Mouse (Mus musculus): ENCODE results near the gene Mdm1. TPM values are rescaled to one million over a fixed set of nuclear protein-coding genes. Genes with fewer than 3 reads are reported as not detected.

The Mdm1 gene
- polyA plus RNA-seq, 2 experiments, result 6.8 to 8.4 TPM

DNA sequence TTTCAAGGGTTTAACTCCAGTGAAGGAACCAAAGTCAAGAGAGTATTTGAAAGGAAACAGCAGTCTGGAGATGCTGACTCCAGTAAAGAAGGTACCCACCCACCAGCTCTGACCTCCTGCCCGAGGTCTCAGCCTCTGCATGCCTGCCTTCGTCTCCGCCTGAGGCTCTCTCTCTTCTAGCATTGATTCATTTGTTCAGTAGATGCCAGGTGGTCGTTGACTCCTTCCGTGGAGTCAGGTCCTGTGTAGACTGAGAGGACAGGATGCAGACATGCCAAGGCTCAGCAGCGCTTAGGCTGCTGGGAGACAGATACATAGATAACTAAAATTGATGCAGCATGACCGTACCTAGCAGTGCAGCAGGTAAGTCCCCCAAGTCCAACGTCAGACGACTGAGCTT, 9.3 kb downstream of the Mdm1 start:
- H3K36me3 ChIP-seq (replicated peaks; ENCODE audit: control insufficient read depth, insufficient read depth, low read depth), result no peaks in the 10 kb centered on the region
- TF ChIP-seq EP300 (IDR thresholded peaks at IDR 0.05; ENCODE audit: low read depth) (no peak), CTCF (IDR thresholded peaks at IDR 0.05; ENCODE audit: low read depth) (no peak)
- 75% methylated on average over 9 of the region's 9 CpGs for WGBS (ENCODE audit: insufficient replicate concordance)

DNA sequence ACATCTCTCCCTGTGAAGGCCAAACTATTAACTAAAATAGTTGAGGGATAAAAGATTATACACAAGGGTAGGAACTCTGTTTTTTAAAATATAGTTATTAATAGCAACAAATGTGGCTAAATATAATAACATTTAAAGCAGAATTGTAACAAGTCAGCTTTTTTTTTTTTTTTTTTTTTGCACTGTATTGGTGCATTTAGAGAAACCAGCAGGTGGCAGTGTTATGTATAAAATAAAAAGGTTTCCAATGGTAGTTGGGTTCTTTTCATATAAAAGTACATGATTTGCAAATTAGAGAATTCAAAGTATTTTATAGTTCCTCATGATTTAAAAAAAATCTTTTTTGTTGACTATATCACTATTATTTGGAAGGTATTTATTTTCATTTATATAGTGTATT, 14.3 kb downstream of the Mdm1 start:
- no peak overlapping the region for H3K9ac ChIP-seq (replicated peaks)
- no peak for DNase-seq (ENCODE audit: low read depth in 3 of 3, low spot score in 3 of 3)
- TF ChIP-seq EP300 (IDR thresholded peaks at IDR 0.05; ENCODE audit: low read depth) (no peak), CTCF (IDR thresholded peaks at IDR 0.05; ENCODE audit: low read depth) (peak; percentile 9; the same call in 1 of the 2 replicates)

More for the DNA sequence above, 9.3 kb downstream of the Mdm1 start:
- no peak for ATAC-seq (ENCODE audit: insufficient read depth)
- Histone ChIP-seq H3K9ac (replicated peaks) (no peak overlapping the region), H3K9me3 (ENCODE audit: control insufficient read depth, low read length) (no peaks in the 10 kb centered on the region), H3K4me1 (replicated peaks; ENCODE audit: control insufficient read depth in 2 of 2, insufficient read depth in 2 of 2, low read length in 1 of 2) (no peaks in the 10 kb centered on the region), H3K27me3 (ENCODE audit: control insufficient read depth, insufficient read depth, low read length) (no peaks in the 10 kb centered on the region), H3K4me3 (ENCODE audit: insufficient read depth in 1 of 2, low read depth in 2 of 2, low read length in 2 of 2) (no peak overlapping the region), H3K4me2 (ENCODE audit: low read depth) (no peak overlapping the region), H3K27ac (no peak overlapping the region)
- DNase-seq (ENCODE audit: low read depth in 3 of 3, low spot score in 3 of 3), result no peak

DNA sequence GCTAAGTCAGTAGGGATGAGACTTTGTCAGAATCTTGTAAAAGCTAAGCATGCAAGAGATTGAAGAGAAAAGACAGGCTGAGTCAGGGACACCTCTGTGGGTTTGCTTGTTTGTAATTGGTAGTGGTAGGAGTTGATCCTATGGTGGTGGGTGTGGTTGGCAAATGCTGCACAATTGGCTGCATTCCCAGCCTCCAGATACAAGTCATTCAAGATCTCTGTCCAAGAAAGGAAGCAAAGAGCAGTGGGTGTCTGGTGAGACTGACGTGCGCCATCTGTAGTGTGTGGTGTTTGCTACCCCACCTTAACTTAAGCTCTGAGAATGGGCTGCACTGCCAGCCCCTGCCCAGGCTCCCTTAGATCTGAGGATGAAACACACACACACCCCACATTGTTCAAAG, 19.5 kb downstream of the Mdm1 start:
- Histone ChIP-seq H3K27me3 (ENCODE audit: control insufficient read depth, insufficient read depth, low read length) (no peaks in the 10 kb centered on the region), H3K9ac (replicated peaks) (no peak overlapping the region), H3K27ac (no peak overlapping the region), H3K36me3 (replicated peaks; ENCODE audit: control insufficient read depth, insufficient read depth, low read depth) (no peaks in the 10 kb centered on the region), H3K4me2 (ENCODE audit: low read depth) (no peak overlapping the region), H3K4me3 (ENCODE audit: insufficient read depth in 1 of 2, low read depth in 2 of 2, low read length in 2 of 2) (no peak overlapping the region), H3K4me1 (replicated peaks; ENCODE audit: control insufficient read depth in 2 of 2, insufficient read depth in 2 of 2, low read length in 1 of 2) (no peaks in the 10 kb centered on the region), H3K9me3 (ENCODE audit: control insufficient read depth, low read length) (no peaks in the 10 kb centered on the region)
- TF ChIP-seq EP300 (IDR thresholded peaks at IDR 0.05; ENCODE audit: low read depth) (no peak), CTCF (IDR thresholded peaks at IDR 0.05; ENCODE audit: low read depth) (no peak)
- DNase-seq (ENCODE audit: low read depth in 3 of 3, low spot score in 3 of 3) (no peak), ATAC-seq (ENCODE audit: insufficient read depth) (no peak)
- 100% methylated on average over 2 of the region's 2 CpGs for WGBS (ENCODE audit: insufficient replicate concordance)

More for the DNA sequence above, 14.3 kb downstream of the Mdm1 start:
- H3K4me2 ChIP-seq (ENCODE audit: low read depth), result no peak overlapping the region
- no peak for ATAC-seq (ENCODE audit: insufficient read depth)
- no peak overlapping the region for H3K27ac ChIP-seq
- H3K4me1 ChIP-seq (replicated peaks; ENCODE audit: control insufficient read depth in 2 of 2, insufficient read depth in 2 of 2, low read length in 1 of 2), result no peaks in the 10 kb centered on the region
- no peaks in the 10 kb centered on the region for H3K36me3 ChIP-seq (replicated peaks; ENCODE audit: control insufficient read depth, insufficient read depth, low read depth)
- H3K9me3 ChIP-seq (ENCODE audit: control insufficient read depth, low read length), result no peaks in the 10 kb centered on the region
- no peaks in the 10 kb centered on the region for H3K27me3 ChIP-seq (ENCODE audit: control insufficient read depth, insufficient read depth, low read length)
- no peak overlapping the region for H3K4me3 ChIP-seq (ENCODE audit: insufficient read depth in 1 of 2, low read depth in 2 of 2, low read length in 2 of 2)

DNA sequence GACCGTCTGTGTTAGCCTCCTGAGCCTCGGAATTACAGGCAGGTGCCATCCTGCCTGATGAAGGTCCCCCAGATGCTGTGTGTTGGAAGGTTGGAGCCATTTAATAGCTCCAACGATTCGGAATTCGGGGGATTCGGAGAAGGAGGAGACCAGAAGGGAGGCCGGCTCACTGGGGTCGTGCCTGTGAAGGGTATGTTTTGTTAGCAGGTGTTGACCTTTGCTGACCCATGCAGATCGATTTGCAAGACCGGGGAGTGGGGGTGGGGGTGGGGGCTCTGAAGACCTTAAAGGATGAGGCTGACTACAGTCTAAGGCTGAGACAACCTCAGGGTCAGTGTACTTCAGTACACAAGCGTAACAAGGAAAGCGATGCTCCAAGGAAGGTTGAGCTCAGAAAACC, 27.6 kb downstream of the Mdm1 start:
- H3K27me3 ChIP-seq (ENCODE audit: control insufficient read depth, insufficient read depth, low read length), result no peaks in the 10 kb centered on the region
- H3K9me3 ChIP-seq (ENCODE audit: control insufficient read depth, low read length), result no peaks in the 10 kb centered on the region
- H3K27ac ChIP-seq, result no peak overlapping the region
- 82% methylated on average over 12 of the region's 12 CpGs for WGBS (ENCODE audit: insufficient replicate concordance)
- no peak for TF ChIP-seq EP300 (IDR thresholded peaks at IDR 0.05; ENCODE audit: low read depth)
- TF ChIP-seq CTCF (IDR thresholded peaks at IDR 0.05; ENCODE audit: low read depth), result no peak
- H3K4me2 ChIP-seq (ENCODE audit: low read depth), result no peak overlapping the region
- no peak overlapping the region for H3K9ac ChIP-seq (replicated peaks)
- no peaks in the 10 kb centered on the region for H3K36me3 ChIP-seq (replicated peaks; ENCODE audit: control insufficient read depth, insufficient read depth, low read depth)
- no peaks in the 10 kb centered on the region for H3K4me1 ChIP-seq (replicated peaks; ENCODE audit: control insufficient read depth in 2 of 2, insufficient read depth in 2 of 2, low read length in 1 of 2)
- no peak overlapping the region for H3K4me3 ChIP-seq (ENCODE audit: insufficient read depth in 1 of 2, low read depth in 2 of 2, low read length in 2 of 2)
- ATAC-seq (ENCODE audit: insufficient read depth) (no peak), DNase-seq (ENCODE audit: low read depth in 3 of 3, low spot score in 3 of 3) (no peak)

DNA sequence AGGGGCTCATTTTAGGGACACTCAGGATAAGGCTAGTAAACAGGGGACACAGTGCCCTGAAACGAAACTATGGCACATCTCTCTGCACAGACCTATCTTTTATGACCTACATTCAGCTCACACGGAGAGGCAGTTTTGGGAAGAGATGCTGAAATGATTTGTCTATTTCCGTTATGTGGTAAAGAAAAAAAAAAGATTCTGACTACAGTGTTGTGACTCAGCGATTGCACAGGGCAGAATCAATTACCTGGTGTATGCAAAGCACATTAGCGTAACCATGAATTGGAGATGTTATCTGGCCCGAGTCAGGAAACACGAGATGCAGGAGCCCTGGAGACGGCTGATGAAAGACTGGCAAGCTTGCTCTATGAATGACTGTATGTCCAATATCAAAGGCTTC, 30.8 kb downstream of the Mdm1 start:
- no peak overlapping the region for H3K4me2 ChIP-seq (ENCODE audit: low read depth)
- no peaks in the 10 kb centered on the region for H3K9me3 ChIP-seq (ENCODE audit: control insufficient read depth, low read length)
- no peak for DNase-seq (ENCODE audit: low read depth in 3 of 3, low spot score in 3 of 3)
- H3K9ac ChIP-seq (replicated peaks), result no peak overlapping the region
- no peak overlapping the region for H3K4me3 ChIP-seq (ENCODE audit: insufficient read depth in 1 of 2, low read depth in 2 of 2, low read length in 2 of 2)
- ATAC-seq (ENCODE audit: insufficient read depth), result no peak
- H3K36me3 ChIP-seq (replicated peaks; ENCODE audit: control insufficient read depth, insufficient read depth, low read depth), result no peaks in the 10 kb centered on the region
- H3K4me1 ChIP-seq (replicated peaks; ENCODE audit: control insufficient read depth in 2 of 2, insufficient read depth in 2 of 2, low read length in 1 of 2), result no peaks in the 10 kb centered on the region
- 35% methylated on average over 8 of the region's 8 CpGs for WGBS (ENCODE audit: insufficient replicate concordance)
- H3K27ac ChIP-seq, result no peak overlapping the region
- no peaks in the 10 kb centered on the region for H3K27me3 ChIP-seq (ENCODE audit: control insufficient read depth, insufficient read depth, low read length)
- TF ChIP-seq CTCF (IDR thresholded peaks at IDR 0.05; ENCODE audit: low read depth) (no peak), EP300 (IDR thresholded peaks at IDR 0.05; ENCODE audit: low read depth) (no peak)

Data from liver, embryonic 14.5 days (tissue).